Mouse (Mus musculus): ENCODE data around the gene Cggbp1. TPM values are rescaled to one million over a fixed set of nuclear protein-coding genes. Genes with fewer than 3 reads are reported as not detected.
A peak's percentile ranks its signal among the peaks of the same experiment; 100 is the strongest.

Cggbp1 gene
- 11.9 and 12.9 TPM in 2 replicates for polyA plus RNA-seq (2012; rRNA removed)

- H3K4me3 ChIP-seq (ENCODE audit: control insufficient read depth, low read depth, low read length), result peak within 1 kb of the TSS; percentile 98
- no peaks in the 10 kb centered on the region for H3K27me3 ChIP-seq (ENCODE audit: control insufficient read depth, insufficient read depth, low read length)
- peaks cover 10% of the 10 kb centered on the region for H3K4me1 ChIP-seq (ENCODE audit: control insufficient read depth, insufficient read depth, low read length)
- peak; percentile 82 for TF ChIP-seq POLR2A (IDR thresholded peaks at IDR 0.05; ENCODE audit: control insufficient read depth, low read depth, low read length)
- no peak for TF ChIP-seq CTCF (IDR thresholded peaks at IDR 0.05; ENCODE audit: control insufficient read depth, insufficient read depth, insufficient replicate concordance, low read depth, low read length)
- peak within 1 kb of the TSS; percentile 97 for H3K27ac ChIP-seq (ENCODE audit: control insufficient read depth, insufficient read depth, low read depth, low read length)
- H3K36me3 ChIP-seq (ENCODE audit: control insufficient read depth, insufficient read depth, low read length), result peaks cover 3% of the 10 kb centered on the region
Measured at GRCm38 (mm10) chr16:64851563-64852362, at the start of gene Cggbp1, which contains the start of gene Zfp654. Gene Cggbp1 (plus strand): TSS chr16:64851996. Gene Zfp654 (minus strand): TSS chr16:64851652.

- no peak overlapping the region for H3K27ac ChIP-seq (ENCODE audit: control insufficient read depth, insufficient read depth, low read depth, low read length)
- H3K27me3 ChIP-seq (ENCODE audit: control insufficient read depth, insufficient read depth, low read length), result no peaks in the 10 kb centered on the region
- TF ChIP-seq CTCF (IDR thresholded peaks at IDR 0.05; ENCODE audit: control insufficient read depth, insufficient read depth, insufficient replicate concordance, low read depth, low read length) (no peak), POLR2A (IDR thresholded peaks at IDR 0.05; ENCODE audit: control insufficient read depth, low read depth, low read length) (no peak)
- H3K4me3 ChIP-seq (ENCODE audit: control insufficient read depth, low read depth, low read length), result no peak overlapping the region
- H3K4me1 ChIP-seq (ENCODE audit: control insufficient read depth, insufficient read depth, low read length), result no peaks in the 10 kb centered on the region
- no peaks in the 10 kb centered on the region; the same call in none of the 2 replicates for H3K36me3 ChIP-seq (ENCODE audit: control insufficient read depth, insufficient read depth, low read length)
Measured at GRCm38 (mm10) chr16:64803041-64803440, 48.8 kb upstream of the Cggbp1 start.

- no peak for TF ChIP-seq POLR2A (IDR thresholded peaks at IDR 0.05; ENCODE audit: control insufficient read depth, low read depth, low read length)
- TF ChIP-seq CTCF (IDR thresholded peaks at IDR 0.05; ENCODE audit: control insufficient read depth, insufficient read depth, insufficient replicate concordance, low read depth, low read length), result no peak
- Histone ChIP-seq H3K4me1 (ENCODE audit: control insufficient read depth, insufficient read depth, low read length) (no peaks in the 10 kb centered on the region), H3K4me3 (ENCODE audit: control insufficient read depth, low read depth, low read length) (no peak overlapping the region), H3K27me3 (ENCODE audit: control insufficient read depth, insufficient read depth, low read length) (no peaks in the 10 kb centered on the region), H3K27ac (ENCODE audit: control insufficient read depth, insufficient read depth, low read depth, low read length) (no peak overlapping the region), H3K36me3 (ENCODE audit: control insufficient read depth, insufficient read depth, low read length) (peaks cover 2% of the 10 kb centered on the region; the same call in 1 of the 2 replicates)
Measured at GRCm38 (mm10) chr16:64817094-64817765, 34.6 kb upstream of the Cggbp1 start.

GRCm38 (mm10) chr16:64823890-64824289 lies 27.9 kb upstream of the Cggbp1 start:
- Histone ChIP-seq H3K27ac (ENCODE audit: control insufficient read depth, insufficient read depth, low read depth, low read length) (no peak overlapping the region), H3K36me3 (ENCODE audit: control insufficient read depth, insufficient read depth, low read length) (no peaks in the 10 kb centered on the region; the same call in 1 of the 2 replicates), H3K4me3 (ENCODE audit: control insufficient read depth, low read depth, low read length) (no peak overlapping the region), H3K27me3 (ENCODE audit: control insufficient read depth, insufficient read depth, low read length) (no peaks in the 10 kb centered on the region), H3K4me1 (ENCODE audit: control insufficient read depth, insufficient read depth, low read length) (no peaks in the 10 kb centered on the region)
- TF ChIP-seq CTCF (IDR thresholded peaks at IDR 0.05; ENCODE audit: control insufficient read depth, insufficient read depth, insufficient replicate concordance, low read depth, low read length), result no peak
- no peak for TF ChIP-seq POLR2A (IDR thresholded peaks at IDR 0.05; ENCODE audit: control insufficient read depth, low read depth, low read length)

GRCm38 (mm10) chr16:64824474-64824873 lies 27.3 kb upstream of the Cggbp1 start:
- Histone ChIP-seq H3K27me3 (ENCODE audit: control insufficient read depth, insufficient read depth, low read length) (no peaks in the 10 kb centered on the region), H3K4me3 (ENCODE audit: control insufficient read depth, low read depth, low read length) (no peak overlapping the region), H3K36me3 (ENCODE audit: control insufficient read depth, insufficient read depth, low read length) (no peaks in the 10 kb centered on the region; the same call in 1 of the 2 replicates), H3K27ac (ENCODE audit: control insufficient read depth, insufficient read depth, low read depth, low read length) (no peak overlapping the region), H3K4me1 (ENCODE audit: control insufficient read depth, insufficient read depth, low read length) (no peaks in the 10 kb centered on the region)
- TF ChIP-seq POLR2A (IDR thresholded peaks at IDR 0.05; ENCODE audit: control insufficient read depth, low read depth, low read length), result no peak

DNA sequence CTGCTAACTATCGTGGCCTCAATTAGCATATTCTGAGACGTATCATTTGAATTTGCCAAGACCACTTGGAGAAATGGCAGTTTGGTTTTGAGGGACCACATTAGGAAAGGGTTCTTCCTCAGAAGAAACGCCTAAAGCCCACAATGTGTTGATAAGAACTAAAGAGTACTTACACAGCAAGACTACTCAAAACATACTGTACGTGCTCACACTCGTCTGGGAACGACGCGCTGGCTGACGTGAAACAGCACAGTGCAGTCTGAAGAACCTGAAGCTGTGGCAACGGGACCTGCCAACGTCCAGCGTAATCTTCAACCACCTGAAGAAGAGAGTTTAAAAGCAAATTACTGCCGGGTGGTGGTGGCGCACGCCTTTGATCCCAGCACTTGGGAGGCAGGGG lies 21.5 kb upstream of the Cggbp1 start:
- Histone ChIP-seq H3K27me3 (ENCODE audit: control insufficient read depth, insufficient read depth, low read length) (no peaks in the 10 kb centered on the region), H3K4me3 (ENCODE audit: control insufficient read depth, low read depth, low read length) (no peak overlapping the region), H3K36me3 (ENCODE audit: control insufficient read depth, insufficient read depth, low read length) (no peaks in the 10 kb centered on the region), H3K4me1 (ENCODE audit: control insufficient read depth, insufficient read depth, low read length) (no peaks in the 10 kb centered on the region), H3K27ac (ENCODE audit: control insufficient read depth, insufficient read depth, low read depth, low read length) (no peak overlapping the region)
- TF ChIP-seq CTCF (IDR thresholded peaks at IDR 0.05; ENCODE audit: control insufficient read depth, insufficient read depth, insufficient replicate concordance, low read depth, low read length) (no peak), POLR2A (IDR thresholded peaks at IDR 0.05; ENCODE audit: control insufficient read depth, low read depth, low read length) (no peak)

DNA sequence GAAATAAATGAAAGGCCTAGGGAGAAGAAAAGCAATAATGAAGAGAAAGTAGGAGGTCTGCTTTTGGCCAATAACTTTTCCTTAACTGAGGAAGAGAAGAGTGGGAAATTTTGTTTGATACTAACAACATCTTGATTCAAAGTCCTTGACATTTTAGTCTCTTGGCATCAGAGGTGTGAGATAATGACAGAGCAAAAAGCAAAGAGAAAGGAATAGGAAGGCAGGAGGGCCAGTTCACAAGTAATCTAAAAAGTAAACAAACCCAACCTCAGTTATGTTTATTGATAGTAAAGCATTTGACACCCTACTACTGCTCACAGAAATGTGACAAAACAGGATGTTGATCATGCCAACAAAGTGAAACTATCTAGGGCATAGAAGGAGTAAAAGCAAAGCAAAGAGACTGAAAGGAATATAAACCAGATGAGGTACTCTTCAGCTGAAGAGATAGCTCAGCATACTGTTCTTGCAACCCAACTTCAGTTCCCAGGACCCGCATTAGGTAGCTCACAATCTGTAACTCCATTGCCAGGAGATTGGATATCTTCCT lies 15.7 kb upstream of the Cggbp1 start:
- Histone ChIP-seq H3K27ac (ENCODE audit: control insufficient read depth, insufficient read depth, low read depth, low read length) (no peak overlapping the region), H3K27me3 (ENCODE audit: control insufficient read depth, insufficient read depth, low read length) (no peaks in the 10 kb centered on the region), H3K4me1 (ENCODE audit: control insufficient read depth, insufficient read depth, low read length) (no peaks in the 10 kb centered on the region), H3K36me3 (ENCODE audit: control insufficient read depth, insufficient read depth, low read length) (no peaks in the 10 kb centered on the region), H3K4me3 (ENCODE audit: control insufficient read depth, low read depth, low read length) (no peak overlapping the region)
- TF ChIP-seq CTCF (IDR thresholded peaks at IDR 0.05; ENCODE audit: control insufficient read depth, insufficient read depth, insufficient replicate concordance, low read depth, low read length) (no peak), POLR2A (IDR thresholded peaks at IDR 0.05; ENCODE audit: control insufficient read depth, low read depth, low read length) (no peak)
